Mouse (Mus musculus): ENCODE results near the gene Ctsz. TPM values are rescaled to one million over a fixed set of nuclear protein-coding genes. Genes with fewer than 3 reads are reported as not detected.

The Ctsz gene
- total and polyA plus RNA-seq, 3 experiments: 141 to 417 (median 219) TPM

DNA sequence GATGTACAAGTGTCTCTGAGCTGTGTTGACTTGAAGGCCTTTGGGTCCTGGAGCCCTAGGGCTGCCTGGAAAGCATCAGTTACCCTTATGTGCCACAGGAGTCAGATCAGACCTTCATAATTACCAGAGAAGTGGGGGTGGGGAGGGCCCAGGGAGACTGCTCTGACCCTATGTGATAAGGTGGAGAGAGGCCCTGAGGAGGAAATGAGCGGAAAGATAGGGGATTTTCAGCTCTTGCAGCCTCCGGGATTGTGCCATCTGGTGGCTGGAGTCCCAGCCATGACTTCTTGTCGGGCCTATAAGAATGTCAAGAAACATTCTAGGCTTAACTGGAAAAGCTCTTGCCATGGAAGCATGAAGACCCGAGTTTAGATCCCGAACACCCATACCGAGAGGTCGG lies 14.8 kb upstream of the Ctsz start:
- no peak overlapping the region for H3K27ac ChIP-seq (ENCODE audit: insufficient read depth, low read depth)
- no peaks in the 10 kb centered on the region for H3K79me2 ChIP-seq (replicated peaks; ENCODE audit: control insufficient read depth, extremely low read depth, insufficient read depth, poor library complexity, severe bottlenecking)
- H3K9ac ChIP-seq (ENCODE audit: insufficient read depth, low read depth): no peak overlapping the region
- H3K27me3 ChIP-seq (replicated peaks): no peaks in the 10 kb centered on the region
- TF ChIP-seq MEF2A (IDR thresholded peaks at IDR 0.05; ENCODE audit: borderline replicate concordance, low read depth, low read length) (peak; percentile 29; the same call in 1 of the 2 replicates), MAZ (IDR thresholded peaks at IDR 0.05; ENCODE audit: low read depth, low read length) (peak; percentile 60; the same call in 1 of the 2 replicates), MYC (IDR thresholded peaks at IDR 0.05; ENCODE audit: low read depth, low read length) (no peak), RAD21 (IDR thresholded peaks at IDR 0.05; ENCODE audit: low read depth, low read length) (peak; percentile 66), MAFK (IDR thresholded peaks at IDR 0.05; ENCODE audit: insufficient replicate concordance, low read length) (no peak), NELFE (IDR thresholded peaks at IDR 0.05; ENCODE audit: low read depth, low read length) (no peak), ZC3H11A (IDR thresholded peaks at IDR 0.05; ENCODE audit: low read depth, low read length) (peak; percentile 65; the same call in 1 of the 2 replicates), SIN3A (IDR thresholded peaks at IDR 0.05; ENCODE audit: low read length) (0 out of 2 replicates have a peak, but pooled peaks have one; percentile 5), GABPA (IDR thresholded peaks at IDR 0.05; ENCODE audit: insufficient replicate concordance, low read depth, low read length) (no peak), ETS1 (conservative IDR thresholded peaks at IDR 0.05; ENCODE audit: low read depth, low read length) (0 out of 2 replicates have a peak, but pooled peaks have one; percentile 24), TBP (conservative IDR thresholded peaks at IDR 0.05; ENCODE audit: low read depth, low read length) (0 out of 2 replicates have a peak, but pooled peaks have one; percentile 45), IRF4 (IDR thresholded peaks at IDR 0.05; ENCODE audit: low read depth, low read length) (peak; percentile 60; the same call in 1 of the 2 replicates), ZMIZ1 (IDR thresholded peaks at IDR 0.05; ENCODE audit: low read depth, low read length) (no peak), ELF1 (IDR thresholded peaks at IDR 0.05; ENCODE audit: low read depth, low read length) (peak; percentile 45), EP300 (IDR thresholded peaks at IDR 0.05; ENCODE audit: low read length) (no peak), CTCF (conservative IDR thresholded peaks at IDR 0.05 in 1 of 2, IDR thresholded peaks at IDR 0.05 in 1 of 2; ENCODE audit: low read depth in 2 of 2, low read length in 2 of 2) (peak in 1 of 2 experiments; percentile 76; a peak in 2 of 4 replicates), MXI1 (IDR thresholded peaks at IDR 0.05; ENCODE audit: low read depth, low read length) (no peak), MAX (IDR thresholded peaks at IDR 0.05; ENCODE audit: low read length) (no peak), TCF12 (IDR thresholded peaks at IDR 0.05; ENCODE audit: low read depth, low read length) (0 out of 2 replicates have a peak, but pooled peaks have one; percentile 44), SMC3 (IDR thresholded peaks at IDR 0.05; ENCODE audit: low read depth, low read length) (peak; percentile 94), NRF1 (IDR thresholded peaks at IDR 0.05; ENCODE audit: low read depth, low read length) (no peak), CHD2 (IDR thresholded peaks at IDR 0.05; ENCODE audit: low read length) (peak; percentile 64; the same call in 1 of the 2 replicates)
- H3K9me3 ChIP-seq (replicated peaks; ENCODE audit: low read length): no peaks in the 10 kb centered on the region
- H3K4me3 ChIP-seq (replicated peaks in 1 of 3; ENCODE audit: low read depth in 2 of 3, low read length in 2 of 3, poor library complexity in 1 of 3): no peak overlapping the region
- in situ Hi-C loops (cut with MboI; ENCODE audit: low pct_ligation_motif_present, low pct_unique_long_range_greater_than_20kb, low sequenced_read_pairs): loop anchor here (10.0 kb wide), 1 partner anchor 139 kb away; no protein-coding TSS in a partner anchor
- peaks cover 0 to 15% of the 10 kb centered on the region in 2 experiments; a peak in 2 of 4 replicates for H3K4me1 ChIP-seq (ENCODE audit: control insufficient read depth in 1 of 2, insufficient read depth in 2 of 2)
- peak; percentile 74 for DNase-seq (ENCODE audit: extremely low read depth)
- H3K36me3 ChIP-seq (replicated peaks in 1 of 2; ENCODE audit: control insufficient read depth in 1 of 2, insufficient read depth in 1 of 2, low read length in 1 of 2): no peaks in the 10 kb centered on the region
- dilution Hi-C loops (cut with MboI; ENCODE audit: extremely low pct_ligation_motif_present, extremely low pct_unique_long_range_greater_than_20kb, low sequenced_read_pairs): no loop called here
- peak overlapping the region; percentile 17; the same call in 1 of the 2 replicates for H3K4me2 ChIP-seq (ENCODE audit: insufficient read depth, low read depth, poor library complexity, severe bottlenecking)

All from CH12.LX (cell line).